Mouse (Mus musculus) limb, embryonic 10.5 days (tissue): ENCODE data around the gene Rabep2. TPM values are rescaled to one million over a fixed set of nuclear protein-coding genes. Genes with fewer than 3 reads are reported as not detected.
"Not testable (repeated sequence)": the region's sequence is repeated elsewhere in the genome, so short reads cannot be mapped to it uniquely, and the experiment has no call there.

Experiments used
- DNase-seq: peaks from one replicate; pipeline ENCODE4 v3.0.0-alpha.2; 2017; ENCODE audit warnings: low spot score
- H3K27ac ChIP-seq: fragments of 300-500 bp; sonication (generic); 2 replicates; pipeline ENCODE4 v1.5.1; 2016; ENCODE audit warnings: mild to moderate bottlenecking
- H3K27me3 ChIP-seq: fragments of 300-500 bp; sonication (generic); 2 replicates; pipeline ENCODE4 v1.6.1; 2016; ENCODE audit warnings: low read depth, mild to moderate bottlenecking; ENCODE audit not compliant: poor library complexity, severe bottlenecking
- H3K36me3 ChIP-seq: fragments of 300-500 bp; sonication (generic); 2 replicates; pipeline ENCODE4 v1.6.1; 2016; ENCODE audit warnings: mild to moderate bottlenecking, moderate library complexity
- H3K4me1 ChIP-seq: fragments of 300-500 bp; sonication (generic); 2 replicates; pipeline ENCODE4 v1.6.1; 2016
- H3K4me3 ChIP-seq: fragments of 300-500 bp; sonication (generic); 2 replicates; pipeline ENCODE4 v1.5.1; 2016; ENCODE audit warnings: mild to moderate bottlenecking, moderate library complexity
- H3K9me3 ChIP-seq: fragments of 300-500 bp; sonication (generic); replicated peaks from 2 replicates; pipeline ENCODE4 v1.6.1; 2016; ENCODE audit warnings: mild to moderate bottlenecking
- WGBS: fragments of 180-500 bp; shearing (Covaris S2); methylation state at CpG from one replicate; pipeline ENCODE4 v1.1.7; 2016; 5-methylcytosine and 5-hydroxymethylcytosine counted together
- polyA plus RNA-seq: library from polyadenylated mRNA; unstranded; fragments of >200 nt; fragmentation: Nextera tagmentation; extraction: Ambion mirVana; gene quantifications from 2 replicates; pipeline ENCODE4 v1.2.1, GENCODE M21; 2016

Gene Rabep2
- polyA plus RNA-seq, 1 experiment from 2014 or later: 36.9 TPM

DNA sequence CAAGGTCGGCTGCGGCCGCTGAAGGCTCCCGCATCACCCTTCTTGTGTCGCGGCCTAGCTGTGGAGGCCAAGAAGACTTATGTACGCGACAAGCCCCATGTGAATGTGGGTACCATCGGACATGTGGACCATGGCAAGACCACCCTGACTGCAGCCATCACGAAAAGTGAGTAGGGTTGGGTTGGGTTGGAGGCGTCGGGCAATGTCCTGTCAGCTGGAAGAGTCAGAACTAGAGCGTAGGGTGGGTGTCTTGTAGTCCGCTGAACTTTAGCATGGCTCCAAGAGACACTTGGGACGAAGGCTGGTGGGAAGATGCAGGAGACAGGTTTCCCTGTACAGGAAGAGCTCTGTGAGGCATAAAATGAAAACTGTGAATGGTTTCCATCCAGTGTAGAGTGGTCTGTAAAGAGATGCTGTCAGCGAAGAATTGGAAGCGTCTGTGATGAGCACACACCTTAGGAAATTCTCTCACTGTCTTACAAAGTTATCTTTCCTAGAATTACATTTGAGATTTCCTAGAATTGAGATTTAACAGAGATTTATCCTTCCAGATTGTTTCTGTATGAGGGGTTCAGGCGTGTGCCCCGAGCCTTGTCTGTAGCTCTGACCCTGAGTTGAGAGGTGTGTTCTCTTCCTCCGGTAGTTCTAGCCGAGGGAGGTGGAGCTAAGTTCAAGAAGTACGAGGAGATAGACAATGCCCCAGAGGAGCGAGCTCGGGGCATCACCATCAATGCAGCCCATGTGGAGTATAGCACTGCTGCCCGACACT, 59.2 kb downstream of the Rabep2 start:
- H3K4me3 ChIP-seq: peak overlapping the region; percentile 69
- WGBS: 21% methylated on average over 25 of the region's 25 CpGs
- not testable (repeated sequence) for DNase-seq, H3K9me3 ChIP-seq, H3K27me3 ChIP-seq
- peaks cover 44% of the 10 kb centered on the region for H3K36me3 ChIP-seq
- H3K4me1 ChIP-seq: peaks cover 20% of the 10 kb centered on the region
- peak overlapping the region; percentile 86 for H3K27ac ChIP-seq

DNA sequence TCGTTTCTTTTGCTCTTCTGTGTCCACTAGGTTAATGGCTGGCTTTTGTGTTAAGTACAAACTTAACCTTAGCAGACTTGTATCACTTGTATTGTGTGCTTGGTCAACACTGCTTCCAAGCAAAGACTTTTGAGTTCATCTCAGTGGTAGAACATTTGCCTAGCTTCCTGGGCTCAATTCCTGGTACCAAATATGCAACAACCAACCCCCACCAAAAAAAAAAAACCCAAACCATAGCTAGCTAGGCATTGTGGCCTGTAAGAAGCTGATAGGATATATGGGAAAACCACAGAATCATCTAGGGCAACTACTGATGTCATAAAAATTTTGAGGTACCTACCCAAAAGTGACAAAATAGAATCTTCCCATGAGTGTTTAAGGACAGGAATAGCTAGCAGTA, 62.4 kb downstream of the Rabep2 start:
- no peak for DNase-seq
- Histone ChIP-seq H3K27me3 (no peaks in the 10 kb centered on the region), H3K36me3 (peaks cover 76% of the 10 kb centered on the region), H3K4me3 (no peak overlapping the region), H3K27ac (no peak overlapping the region), H3K4me1 (peaks cover 16% of the 10 kb centered on the region), H3K9me3 (no peaks in the 10 kb centered on the region)
- WGBS: 82% methylated on average over 1 of the region's 1 CpGs

DNA sequence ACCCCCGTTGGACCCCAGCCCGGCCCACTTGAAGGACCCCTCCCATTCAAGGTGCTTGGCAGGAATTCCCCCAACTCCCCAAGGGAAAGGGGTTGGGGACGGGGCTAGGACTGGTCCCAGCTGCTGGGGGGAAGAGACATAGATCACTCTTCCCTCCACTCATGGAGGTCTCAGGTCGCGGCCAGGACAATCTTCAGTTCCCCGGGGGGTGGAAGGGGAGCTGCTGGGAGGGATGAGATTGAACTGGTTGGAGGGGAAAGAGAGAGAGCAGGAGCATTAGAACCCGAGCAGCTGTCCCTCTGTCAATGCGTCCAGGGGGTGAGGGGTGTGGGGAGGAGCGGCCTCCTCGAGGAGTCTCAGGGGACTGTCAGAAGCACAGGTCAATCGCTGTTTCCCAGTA, 63.4 kb downstream of the Rabep2 start:
- H3K9me3 ChIP-seq: no peaks in the 10 kb centered on the region
- 68% methylated on average over 11 of the region's 11 CpGs for WGBS
- no peaks in the 10 kb centered on the region for H3K27me3 ChIP-seq
- peaks cover 12% of the 10 kb centered on the region for H3K4me1 ChIP-seq
- no peak overlapping the region for H3K27ac ChIP-seq
- H3K4me3 ChIP-seq: 0 out of 2 replicates have a peak overlapping the region, but pooled peaks have one; percentile 13
- H3K36me3 ChIP-seq: peaks cover 86% of the 10 kb centered on the region
- no peak for DNase-seq

DNA sequence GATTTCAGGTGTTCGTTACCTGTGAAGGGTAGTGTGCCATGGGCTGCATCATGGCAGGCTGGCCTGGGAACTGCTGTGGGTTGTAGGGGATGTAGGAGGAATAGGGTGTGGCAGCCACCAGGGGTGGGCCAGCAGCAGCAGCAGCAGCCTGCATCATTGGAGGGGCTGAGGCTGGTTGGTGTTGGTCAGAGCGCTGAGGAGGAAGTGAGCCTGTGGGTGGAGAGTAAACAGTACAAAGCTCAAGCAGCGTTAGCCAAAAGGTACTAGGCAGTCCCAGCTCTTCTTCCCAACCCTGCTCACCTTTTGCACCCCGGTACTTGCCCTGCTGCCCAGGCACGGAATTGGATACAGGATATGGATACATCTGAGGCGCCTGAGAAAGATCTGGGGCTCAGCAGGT, 65.6 kb downstream of the Rabep2 start:
- H3K36me3 ChIP-seq: peaks cover 98% of the 10 kb centered on the region
- H3K4me1 ChIP-seq: 0 out of 2 replicates have a peak, but pooled peaks cover 2% of the 10 kb centered on the region
- no peak overlapping the region for H3K27ac ChIP-seq
- H3K9me3 ChIP-seq: no peaks in the 10 kb centered on the region
- DNase-seq: no peak
- H3K27me3 ChIP-seq: no peaks in the 10 kb centered on the region
- WGBS: 91% methylated on average over 6 of the region's 6 CpGs
- no peak overlapping the region for H3K4me3 ChIP-seq

DNA sequence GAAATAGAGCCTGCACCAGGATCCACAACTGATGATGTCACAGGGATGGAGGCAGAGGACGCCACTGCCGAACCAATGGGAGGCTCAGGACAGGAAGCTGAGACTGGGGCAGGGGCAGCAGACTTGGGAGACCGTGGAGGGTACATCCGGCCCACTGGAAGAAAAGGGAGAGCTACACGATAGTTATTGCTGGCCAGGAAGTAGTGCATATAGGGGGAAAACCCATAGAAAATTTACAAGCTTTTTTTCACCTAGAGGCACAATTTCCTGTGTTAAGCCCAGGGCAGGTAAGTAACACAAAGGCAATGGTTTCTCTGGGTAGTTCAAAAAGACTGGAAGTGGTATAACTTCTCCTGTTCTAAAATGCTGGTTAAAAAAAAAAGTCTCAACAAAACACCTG, 67.9 kb downstream of the Rabep2 start:
- WGBS: 88% methylated on average over 5 of the region's 5 CpGs

DNA sequence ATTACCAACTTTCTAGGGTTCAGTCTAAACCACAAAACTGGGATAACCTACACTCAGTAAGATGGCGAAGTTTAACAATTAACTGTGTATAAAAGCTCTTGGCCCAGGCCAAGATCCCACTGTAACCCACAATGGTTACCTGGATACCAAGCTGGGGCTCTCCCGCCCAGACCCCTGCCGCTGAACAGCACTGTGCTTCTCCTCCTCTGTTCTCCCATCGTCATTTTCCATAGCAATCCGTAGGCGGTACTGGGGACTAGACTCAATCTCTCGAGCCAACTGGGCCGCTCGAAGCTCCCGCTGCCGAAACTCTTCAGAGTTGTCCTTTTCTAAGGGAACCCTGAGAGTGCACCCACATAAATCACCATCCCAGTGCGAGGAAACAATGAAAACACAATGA, 69.4 kb downstream of the Rabep2 start:
- no peaks in the 10 kb centered on the region for H3K27me3 ChIP-seq
- peaks cover 87% of the 10 kb centered on the region for H3K36me3 ChIP-seq
- H3K27ac ChIP-seq: no peak overlapping the region
- 93% methylated on average over 12 of the region's 12 CpGs for WGBS
- DNase-seq: no peak
- H3K4me3 ChIP-seq: no peak overlapping the region
- H3K9me3 ChIP-seq: no peaks in the 10 kb centered on the region
- peaks cover 8% of the 10 kb centered on the region; the same call in 1 of the 2 replicates for H3K4me1 ChIP-seq

More for the DNA sequence above, 67.9 kb downstream of the Rabep2 start:
- H3K36me3 ChIP-seq: peaks cover 98% of the 10 kb centered on the region
- DNase-seq: no peak
- no peaks in the 10 kb centered on the region for H3K27me3 ChIP-seq
- H3K27ac ChIP-seq: no peak overlapping the region
- H3K4me3 ChIP-seq: no peak overlapping the region
- peaks cover 10% of the 10 kb centered on the region; the same call in 1 of the 2 replicates for H3K4me1 ChIP-seq
- H3K9me3 ChIP-seq: no peaks in the 10 kb centered on the region

Other genes starting within 250 kb of the Rabep2 start
- gene Xpo6, start 228.3 kb upstream of the Rabep2 start, polyA plus RNA-seq: 74.7 and 80.1 TPM in 2 replicates
- 83.4 and 122 TPM in 2 replicates for gene Sbk1, start 156.1 kb upstream of the Rabep2 start, polyA plus RNA-seq
- 1.6 and 3.0 TPM in 2 replicates for gene Lat, start 59.2 kb upstream of the Rabep2 start, polyA plus RNA-seq
- 67.7 and 68.4 TPM in 2 replicates for gene Spns1, start 51.3 kb upstream of the Rabep2 start, polyA plus RNA-seq
- gene Nfatc2ip, start 32.0 kb upstream of the Rabep2 start, polyA plus RNA-seq: 2.6 and 2.9 TPM in 2 replicates
- gene Cd19, start 13.9 kb upstream of the Rabep2 start, polyA plus RNA-seq: not detected in 2 replicates
- 0.59 and 5.3 TPM in 2 replicates for gene Atp2a1, start 34.3 kb downstream of the Rabep2 start, polyA plus RNA-seq
- 55.1 and 62.5 TPM in 2 replicates for gene Sh2b1, start 46.7 kb downstream of the Rabep2 start, polyA plus RNA-seq
- 182 and 207 TPM in 2 replicates for gene Tufm, start 58.6 kb downstream of the Rabep2 start, polyA plus RNA-seq
- gene Atxn2l, start 74.7 kb downstream of the Rabep2 start, polyA plus RNA-seq: 60.6 and 62.5 TPM in 2 replicates
- 230 and 241 TPM in 2 replicates for gene Eif3c, start 137.7 kb downstream of the Rabep2 start, polyA plus RNA-seq
- gene Apobr, start 156.2 kb downstream of the Rabep2 start, polyA plus RNA-seq: 0.29 and 0.51 TPM in 2 replicates
- 27.0 and 27.8 TPM in 2 replicates for gene Cln3, start 157.1 kb downstream of the Rabep2 start, polyA plus RNA-seq
- gene Il27, start 166.2 kb downstream of the Rabep2 start, polyA plus RNA-seq: not detected in 2 replicates
- gene Nupr1, start 202.1 kb downstream of the Rabep2 start, polyA plus RNA-seq: 0.45 and 0.78 TPM in 2 replicates
- 69.0 and 69.2 TPM in 2 replicates for gene Sgf29, start 220.6 kb downstream of the Rabep2 start, polyA plus RNA-seq
- gene Sult1a1, start 247.7 kb downstream of the Rabep2 start, polyA plus RNA-seq: 0.11 and 0.49 TPM in 2 replicates